Mouse (Mus musculus) olfactory bulb, adult 2 months (tissue): ENCODE measurements around the gene Ercc2. TPM values are rescaled to one million over a fixed set of nuclear protein-coding genes. Genes with fewer than 3 reads are reported as not detected.

Source experiments
- H3K27ac ChIP-seq: fragments of 200-500 bp; 2 replicates; pipeline ENCODE4 v1.5.1; 2012; ENCODE audit warnings: low read depth, low read length; ENCODE audit not compliant: insufficient read depth
- H3K4me1 ChIP-seq: fragments of 200-500 bp; 2 replicates; pipeline ENCODE4 v1.6.1; 2012; ENCODE audit warnings: low read length; ENCODE audit not compliant: control insufficient read depth, insufficient read depth
- H3K4me3 ChIP-seq: fragments of 200-500 bp; 2 replicates; pipeline ENCODE4 v1.5.1; 2012; ENCODE audit warnings: mild to moderate bottlenecking, low read depth, low read length, moderate library complexity; ENCODE audit not compliant: insufficient read depth
- CTCF ChIP-seq: fragments of 200-500 bp; IDR thresholded peaks from 2 replicates; pipeline ENCODE4 v1.5.1; 2012; ENCODE audit warnings: low read depth, mild to moderate bottlenecking, low read length, moderate library complexity; ENCODE audit not compliant: insufficient read depth
- POLR2A ChIP-seq: fragments of 200-500 bp; IDR thresholded peaks from 2 replicates; pipeline ENCODE4 v1.6.1; 2012; ENCODE audit warnings: mild to moderate bottlenecking, low read depth, low read length, moderate library complexity; ENCODE audit not compliant: insufficient read depth
- WGBS: fragments of 180-500 bp; shearing (Covaris S2); methylation state at CpG from one replicate; pipeline ENCODE4 v1.1.7; 2018; 5-methylcytosine and 5-hydroxymethylcytosine counted together
- polyA plus RNA-seq: library from polyadenylated mRNA; stranded (reverse); fragments of >200 nt; gene quantifications from 2 replicates; pipeline ENCODE4 v1.2.4, GENCODE M21; 2012; ENCODE audit warnings: low replicate concordance; ENCODE audit not compliant: missing spikeins, insufficient read depth, insufficient read length

Ercc2 gene
- polyA plus RNA-seq, 1 experiment = not detected

DNA sequence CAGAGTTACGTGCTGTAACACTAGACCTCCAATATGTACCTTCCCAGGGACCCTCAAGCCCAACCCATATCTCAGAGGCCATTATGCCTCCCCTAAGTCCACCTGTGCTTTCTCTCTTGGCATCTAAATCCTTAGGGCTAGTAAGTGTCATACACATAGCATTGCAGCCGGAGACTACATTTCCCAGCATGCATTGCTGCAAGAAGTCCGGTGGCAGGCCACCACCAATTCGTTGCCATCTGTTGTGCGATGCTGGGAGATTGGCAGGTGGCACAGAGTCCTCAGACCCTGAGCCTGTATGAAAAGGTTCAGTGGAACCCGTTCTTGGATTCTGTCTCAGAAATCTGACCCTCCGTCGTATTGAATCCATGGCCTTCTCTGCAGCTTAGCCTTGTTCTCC, 47.9 kb downstream of the Ercc2 start:
- Histone ChIP-seq H3K4me3 (no peak overlapping the region), H3K27ac (no peak overlapping the region), H3K4me1 (no peaks in the 10 kb centered on the region)
- no peak for TF ChIP-seq CTCF
- no peak for TF ChIP-seq POLR2A
- 78% methylated on average over 8 of the region's 8 CpGs for WGBS

DNA sequence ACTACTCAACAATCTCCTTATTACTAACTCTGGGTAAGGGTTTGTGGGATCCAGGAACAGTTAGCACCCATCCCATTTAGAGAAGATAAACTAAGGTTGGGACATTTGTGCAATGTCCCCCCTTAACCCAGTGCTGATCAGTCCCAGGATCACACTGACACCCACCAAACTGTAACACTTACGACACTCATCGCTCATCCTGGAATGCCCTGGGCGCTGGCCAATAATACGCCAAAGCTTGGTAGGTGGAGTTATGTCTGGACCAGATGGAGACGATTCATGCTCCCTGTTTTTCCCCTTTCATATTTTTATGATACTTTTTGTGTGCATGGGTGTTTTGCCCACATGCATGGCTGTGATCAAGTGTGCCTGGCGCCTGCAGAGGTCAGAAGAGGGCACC, 48.6 kb downstream of the Ercc2 start:
- Histone ChIP-seq H3K4me3 (no peak overlapping the region), H3K27ac (no peak overlapping the region), H3K4me1 (no peaks in the 10 kb centered on the region)
- TF ChIP-seq POLR2A (no peak), CTCF (no peak)
- WGBS = 91% methylated on average over 6 of the region's 6 CpGs

- TF ChIP-seq CTCF (no peak; the same call in 1 of the 2 replicates), POLR2A (no peak)
- 100% methylated on average over 2 of the region's 2 CpGs for WGBS
- Histone ChIP-seq H3K27ac (no peak overlapping the region), H3K4me1 (peaks cover 9% of the 10 kb centered on the region), H3K4me3 (no peak overlapping the region)
Measured at GRCm38 (mm10) chr7:19432475-19432874, 50.7 kb downstream of the Ercc2 start.

- Histone ChIP-seq H3K4me1 (peaks cover 12% of the 10 kb centered on the region), H3K4me3 (no peak overlapping the region), H3K27ac (no peak overlapping the region)
- no peak for TF ChIP-seq CTCF
- TF ChIP-seq POLR2A = no peak
- 99% methylated on average over 2 of the region's 2 CpGs for WGBS
Measured at GRCm38 (mm10) chr7:19436276-19436675, 54.5 kb downstream of the Ercc2 start.

GRCm38 (mm10) chr7:19437048-19437447, 55.2 kb downstream of the Ercc2 start:
- Histone ChIP-seq H3K27ac (no peak overlapping the region), H3K4me1 (peaks cover 12% of the 10 kb centered on the region), H3K4me3 (no peak overlapping the region)
- 20% methylated on average over 9 of the region's 9 CpGs for WGBS
- TF ChIP-seq CTCF (no peak), POLR2A (no peak)

- H3K27ac ChIP-seq = no peak overlapping the region
- H3K4me1 ChIP-seq = peaks cover 12% of the 10 kb centered on the region
- TF ChIP-seq CTCF (no peak), POLR2A (no peak)
- no peak overlapping the region for H3K4me3 ChIP-seq
- WGBS = 89% methylated on average over 9 of the region's 9 CpGs
Measured at GRCm38 (mm10) chr7:19441448-19442091, 59.8 kb downstream of the Ercc2 start.

DNA sequence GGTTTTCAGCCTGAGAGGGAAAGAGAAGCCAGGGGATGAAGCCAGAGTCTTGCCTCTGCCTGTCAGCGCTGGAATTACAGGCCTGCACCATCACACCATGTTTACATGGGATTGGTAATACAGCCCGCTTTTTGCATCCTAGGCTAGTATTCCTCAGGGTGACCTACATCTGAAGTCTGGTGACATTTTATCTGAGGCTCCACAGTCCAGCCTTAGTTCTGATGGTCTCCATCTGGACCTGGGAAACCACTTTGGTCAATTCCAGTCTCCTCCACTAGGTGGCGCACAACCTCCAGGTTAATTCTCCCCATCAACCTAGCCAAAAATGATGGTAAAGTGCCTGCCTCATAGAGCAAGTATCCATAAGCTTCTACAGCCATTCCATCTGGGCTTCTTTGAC, 61.5 kb downstream of the Ercc2 start:
- 39% methylated on average over 3 of the region's 3 CpGs for WGBS
- Histone ChIP-seq H3K27ac (no peak overlapping the region), H3K4me1 (no peaks in the 10 kb centered on the region), H3K4me3 (no peak overlapping the region)
- 0 out of 2 replicates have a peak, but pooled peaks have one; percentile 38 for TF ChIP-seq CTCF
- TF ChIP-seq POLR2A = no peak

DNA sequence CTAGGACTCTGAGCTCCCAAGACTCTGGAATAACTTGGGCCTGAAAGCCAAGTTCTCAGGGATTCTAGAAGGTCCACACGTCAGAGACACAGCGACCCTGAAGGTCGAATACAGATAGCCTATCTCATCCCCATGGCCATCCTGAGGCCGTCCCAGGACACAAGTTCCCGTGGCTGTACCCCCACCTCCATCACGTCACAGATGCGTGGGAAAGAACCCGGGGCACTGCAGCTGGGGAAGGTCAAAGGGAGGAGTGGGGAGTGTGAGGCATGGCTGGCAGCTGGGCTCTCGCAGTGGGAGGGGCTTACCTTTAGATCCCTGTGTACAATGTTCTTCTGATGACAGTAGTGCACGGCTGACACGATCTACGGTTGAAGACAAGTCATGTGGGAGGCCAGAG, 63.0 kb downstream of the Ercc2 start:
- H3K4me3 ChIP-seq = no peak overlapping the region
- H3K4me1 ChIP-seq = no peaks in the 10 kb centered on the region
- H3K27ac ChIP-seq = no peak overlapping the region
- no peak for TF ChIP-seq CTCF
- TF ChIP-seq POLR2A = no peak
- WGBS = 92% methylated on average over 12 of the region's 12 CpGs

Other genes starting within 250 kb of the Ercc2 start
- not detected in 2 replicates for gene Qpctl, start 232.7 kb upstream of the Ercc2 start, polyA plus RNA-seq
- not detected in 2 replicates for gene Snrpd2, start 232.3 kb upstream of the Ercc2 start, polyA plus RNA-seq
- not detected in 2 replicates for gene Gipr, start 215.9 kb upstream of the Ercc2 start, polyA plus RNA-seq
- gene Eml2, start 205.6 kb upstream of the Ercc2 start, polyA plus RNA-seq = not detected in 2 replicates
- gene Gpr4, start 169.5 kb upstream of the Ercc2 start, polyA plus RNA-seq = not detected in 2 replicates
- not detected in 2 replicates for gene Opa3, start 153.7 kb upstream of the Ercc2 start, polyA plus RNA-seq
- gene Vasp, start 110.2 kb upstream of the Ercc2 start, polyA plus RNA-seq = not detected in 2 replicates
- not detected in 2 replicates for gene Ppm1n, start 101.9 kb upstream of the Ercc2 start, polyA plus RNA-seq
- gene Rtn2, start 99.4 kb upstream of the Ercc2 start, polyA plus RNA-seq = not detected in 2 replicates
- not detected in 2 replicates for gene Fosb, start 72.0 kb upstream of the Ercc2 start, polyA plus RNA-seq
- not detected in 2 replicates for gene Ercc1, start 37.2 kb upstream of the Ercc2 start, polyA plus RNA-seq
- not detected in 2 replicates for gene Cd3eap, start 22.5 kb upstream of the Ercc2 start, polyA plus RNA-seq
- gene Ppp1r13l, start 22.3 kb upstream of the Ercc2 start, polyA plus RNA-seq = not detected in 2 replicates
- gene Klc3, start 22.1 kb downstream of the Ercc2 start, polyA plus RNA-seq = not detected in 2 replicates
- gene Ckm, start 22.8 kb downstream of the Ercc2 start, polyA plus RNA-seq = not detected in 2 replicates
- gene Mark4, start 76.8 kb downstream of the Ercc2 start, polyA plus RNA-seq = not detected in 2 replicates
- gene Exoc3l2, start 81.3 kb downstream of the Ercc2 start, polyA plus RNA-seq = not detected in 2 replicates
- gene Bloc1s3, start 126.4 kb downstream of the Ercc2 start, polyA plus RNA-seq = not detected in 2 replicates
- gene Trappc6a, start 126.4 kb downstream of the Ercc2 start, polyA plus RNA-seq = not detected in 2 replicates
- gene Nkpd1, start 135.8 kb downstream of the Ercc2 start, polyA plus RNA-seq = not detected in 2 replicates
- not detected in 2 replicates for gene Ppp1r37, start 181.1 kb downstream of the Ercc2 start, polyA plus RNA-seq
- gene Zfp296, start 195.3 kb downstream of the Ercc2 start, polyA plus RNA-seq = not detected in 2 replicates
- not detected in 2 replicates for gene Gemin7, start 195.6 kb downstream of the Ercc2 start, polyA plus RNA-seq
- not detected in 2 replicates for gene Clasrp, start 222.5 kb downstream of the Ercc2 start, polyA plus RNA-seq
- not detected in 2 replicates for gene Relb, start 247.4 kb downstream of the Ercc2 start, polyA plus RNA-seq